Mouse (Mus musculus) brain, adult 2 months (tissue): ENCODE data around the gene Grip2.

ENCODE experiments used
- DNase-seq: peaks from one replicate; pipeline ENCODE4 v3.0.0; 2011; ENCODE audit warnings: low read depth, low spot score

Gene Grip2

GRCm38 (mm10) chr6:91796064-91796463 is 31.0 kb downstream of the Grip2 start:
- peak; percentile 80 for DNase-seq

GRCm38 (mm10) chr6:91795640-91796039 is 31.4 kb downstream of the Grip2 start:
- DNase-seq = no peak

- DNase-seq = no peak
These were observed 38.7 kb downstream of the Grip2 start for GRCm38 (mm10) chr6:91788311-91788798.

- DNase-seq = no peak
These were observed 42.0 kb downstream of the Grip2 start for GRCm38 (mm10) chr6:91785018-91785417.

GRCm38 (mm10) chr6:91779206-91779605 is 47.8 kb downstream of the Grip2 start:
- DNase-seq = no peak

GRCm38 (mm10) chr6:91776543-91776942 is 50.5 kb downstream of the Grip2 start:
- DNase-seq = peak; percentile 67

- no peak for DNase-seq
These were observed 53.1 kb downstream of the Grip2 start for GRCm38 (mm10) chr6:91773951-91774350.

- DNase-seq = peak; percentile 49
These were observed 59.5 kb downstream of the Grip2 start for GRCm38 (mm10) chr6:91767550-91767949.

- peak; percentile 50 for DNase-seq
These were observed 64.9 kb downstream of the Grip2 start for GRCm38 (mm10) chr6:91762051-91762742.

GRCm38 (mm10) chr6:91754845-91755244 is 72.2 kb downstream of the Grip2 start:
- no peak for DNase-seq

- peak; percentile 79 for DNase-seq
These were observed 73.0 kb downstream of the Grip2 start for GRCm38 (mm10) chr6:91754098-91754497.

GRCm38 (mm10) chr6:91752884-91753283 is 74.2 kb downstream of the Grip2 start:
- no peak for DNase-seq

- peak; percentile 39 for DNase-seq
These were observed 76.1 kb downstream of the Grip2 start for GRCm38 (mm10) chr6:91750976-91751375.

- no peak for DNase-seq
These were observed 80.3 kb downstream of the Grip2 start for GRCm38 (mm10) chr6:91746776-91747175.

- DNase-seq = no peak
These were observed 81.0 kb downstream of the Grip2 start for GRCm38 (mm10) chr6:91745947-91746582.

GRCm38 (mm10) chr6:91745246-91745645 is 81.8 kb downstream of the Grip2 start:
- no peak for DNase-seq

GRCm38 (mm10) chr6:91743886-91744285 is 83.2 kb downstream of the Grip2 start:
- DNase-seq = no peak

- no peak for DNase-seq
These were observed 84.1 kb downstream of the Grip2 start for GRCm38 (mm10) chr6:91742995-91743394.

GRCm38 (mm10) chr6:91742466-91742865 is 84.6 kb downstream of the Grip2 start:
- no peak for DNase-seq

- peak; percentile 61 for DNase-seq
These were observed 86.0 kb downstream of the Grip2 start for GRCm38 (mm10) chr6:91741046-91741445.

GRCm38 (mm10) chr6:91738058-91738457 is 89.0 kb downstream of the Grip2 start:
- DNase-seq = no peak

- DNase-seq = no peak
These were observed 89.6 kb downstream of the Grip2 start for GRCm38 (mm10) chr6:91737451-91737850.

GRCm38 (mm10) chr6:91736471-91736870 is 90.6 kb downstream of the Grip2 start:
- DNase-seq = peak; percentile 71
